ENCODE assay signal across 27 mouse cellular contexts in genomic region chr14:45378771-45379170, GRCm38 (mm10). TPM values are rescaled to one million over a fixed set of nuclear protein-coding genes. Genes with fewer than 3 reads are reported as not detected.
DNase-seq lines count a peak whose midpoint lies in the region; ATAC-seq and TF ChIP-seq lines count a peak whose summit lies in the region.
"Had no signal": no experiment of that assay in that cellular context is flagged by ENCODE, and none has a peak within 500 bp of the region (broad histone marks: within the 10 kb centered on the region; RNA-seq: fewer than 3 reads in every experiment).

No protein-coding gene starts in this region.

- H3K9ac ChIP-seq in intestine, embryonic 15.5 days, result no peak overlapping the region
- no peak overlapping the region for H3K9ac ChIP-seq in kidney, postnatal 0 days (ENCODE audit: low read depth, low read length)
- H3K9ac ChIP-seq: embryonic facial prominence, embryonic 15.5 days; forebrain, embryonic 15.5 days; heart, embryonic 15.5 days; hindbrain, embryonic 15.5 days; limb, embryonic 13.5 days; liver, embryonic 13.5 days; lung, embryonic 14.5 days; midbrain, embryonic 15.5 days; neural tube, embryonic 13.5 days had no signal

- TF ChIP-seq POLR2A in small intestine, adult 2 months (IDR thresholded peaks at IDR 0.05; ENCODE audit: low read depth, low read length), result no peak

- H3K9me3 ChIP-seq in intestine, embryonic 15.5 days, result no peaks in the 10 kb centered on the region
- no peaks in the 10 kb centered on the region for H3K9me3 ChIP-seq in kidney, postnatal 0 days (replicated peaks; ENCODE audit: low read length)
- H3K9me3 ChIP-seq: embryonic facial prominence, embryonic 15.5 days; forebrain, embryonic 15.5 days; G1E; heart, embryonic 15.5 days; hindbrain, embryonic 15.5 days; limb, embryonic 13.5 days; liver, embryonic 13.5 days; midbrain, embryonic 15.5 days; neural tube, embryonic 13.5 days had no signal

- H3K27ac ChIP-seq in intestine, embryonic 15.5 days, result peak overlapping the region; percentile 27
- H3K27ac ChIP-seq in kidney, postnatal 0 days, result peak overlapping the region; percentile 54; the same call in 1 of the 2 replicates
- H3K27ac ChIP-seq in small intestine, adult 2 months (ENCODE audit: insufficient read depth, low read depth, low read length), result peak overlapping the region; percentile 86
- H3K27ac ChIP-seq: embryonic facial prominence, embryonic 15.5 days; forebrain, embryonic 15.5 days; heart, embryonic 15.5 days; hindbrain, embryonic 15.5 days; limb, embryonic 13.5 days; liver, embryonic 13.5 days; midbrain, embryonic 15.5 days; neural tube, embryonic 13.5 days had no signal

- H3K36me3 ChIP-seq in intestine, embryonic 15.5 days, result peaks cover 11% of the 10 kb centered on the region; the same call in 1 of the 2 replicates
- H3K36me3 ChIP-seq in kidney, postnatal 0 days (ENCODE audit: insufficient read depth, low read length), result peaks cover 18% of the 10 kb centered on the region
- peaks cover 16% of the 10 kb centered on the region for H3K36me3 ChIP-seq in small intestine, adult 2 months (ENCODE audit: control insufficient read depth, insufficient read depth, low read length)

- TF ChIP-seq CTCF in kidney, postnatal 0 days (IDR thresholded peaks at IDR 0.05; ENCODE audit: low read depth), result no peak
- no peak for TF ChIP-seq CTCF in small intestine, adult 2 months (IDR thresholded peaks at IDR 0.05; ENCODE audit: extremely low read depth, insufficient read length, insufficient replicate concordance, low read depth, low read length)

- WGBS in intestine, embryonic 15.5 days, result 73% methylated on average over 3 of the region's 3 CpGs
- 40% methylated on average over 3 of the region's 3 CpGs for WGBS in kidney, postnatal 0 days
- WGBS in small intestine, adult 2 months, result 25% methylated on average over 3 of the region's 3 CpGs

- no peaks in the 10 kb centered on the region for H3K27me3 ChIP-seq in intestine, embryonic 15.5 days (replicated peaks)
- H3K27me3 ChIP-seq in kidney, postnatal 0 days (ENCODE audit: insufficient read depth, low read length), result no peaks in the 10 kb centered on the region
- H3K27me3 ChIP-seq in small intestine, adult 2 months (ENCODE audit: control insufficient read depth, insufficient read depth, low read length), result no peaks in the 10 kb centered on the region
- H3K27me3 ChIP-seq: CH12.LX; embryonic facial prominence, embryonic 15.5 days; forebrain, embryonic 15.5 days; heart, embryonic 15.5 days; hindbrain, embryonic 15.5 days; limb, embryonic 13.5 days; liver, embryonic 13.5 days; midbrain, embryonic 15.5 days; neural tube, embryonic 13.5 days had no signal

- peak; percentile 92 for ATAC-seq in intestine, embryonic 15.5 days
- no peak for ATAC-seq in kidney, postnatal 0 days (replicated peaks; ENCODE audit: low FRiP score, low read depth)
- ATAC-seq: forebrain, embryonic 15.5 days; midbrain, embryonic 15.5 days had no signal

- no peaks in the 10 kb centered on the region for H3K4me1 ChIP-seq in intestine, embryonic 15.5 days (replicated peaks)
- peaks cover 3% of the 10 kb centered on the region; the same call in 1 of the 2 replicates for H3K4me1 ChIP-seq in kidney, postnatal 0 days (replicated peaks; ENCODE audit: insufficient read depth, low read length)
- H3K4me1 ChIP-seq in small intestine, adult 2 months (ENCODE audit: control insufficient read depth, insufficient read depth, insufficient read length, low read length), result no peaks in the 10 kb centered on the region
- H3K4me1 ChIP-seq: embryonic facial prominence, embryonic 15.5 days; forebrain, embryonic 15.5 days; heart, embryonic 15.5 days; hindbrain, embryonic 15.5 days; limb, embryonic 13.5 days; liver, embryonic 13.5 days; midbrain, embryonic 15.5 days; neural tube, embryonic 13.5 days had no signal

- peak overlapping the region; percentile 7; the same call in 1 of the 2 replicates for H3K4me2 ChIP-seq in intestine, embryonic 15.5 days (replicated peaks)
- H3K4me2 ChIP-seq in kidney, postnatal 0 days (ENCODE audit: low read length), result no peak overlapping the region
- H3K4me2 ChIP-seq: embryonic facial prominence, embryonic 15.5 days; forebrain, embryonic 15.5 days; heart, embryonic 15.5 days; hindbrain, embryonic 15.5 days; limb, embryonic 13.5 days; liver, embryonic 13.5 days; lung, embryonic 14.5 days; midbrain, embryonic 15.5 days; neural tube, embryonic 13.5 days had no signal

- H3K4me3 ChIP-seq in intestine, embryonic 15.5 days (replicated peaks), result no peak overlapping the region
- H3K4me3 ChIP-seq in kidney, postnatal 0 days (replicated peaks; ENCODE audit: low read depth, low read length), result no peak overlapping the region
- H3K4me3 ChIP-seq in small intestine, adult 2 months (ENCODE audit: low read depth, low read length), result no peak overlapping the region
- H3K4me3 ChIP-seq: embryonic facial prominence, embryonic 15.5 days; forebrain, embryonic 15.5 days; heart, embryonic 15.5 days; hindbrain, embryonic 15.5 days; limb, embryonic 13.5 days; liver, embryonic 13.5 days; midbrain, embryonic 15.5 days; myocyte; neural tube, embryonic 13.5 days had no signal

- DNase-seq in kidney, adult 18-20 months, result peak; percentile 38
- DNase-seq in kidney, postnatal 0 days (ENCODE audit: low spot score), result peak; percentile 27
- no peak for DNase-seq in right cerebral cortex, adult 2 months (ENCODE audit: low spot score in 2 of 2)
- no peak for DNase-seq in urinary bladder, postnatal 36 days (ENCODE audit: low spot score in 2 of 2)
- no peak for DNase-seq in embryo, embryonic 10 days (ENCODE audit: low spot score)
- DNase-seq: adrenal gland, adult 8-10 months; B cell, adult 2 months; cerebellum, adult 11-12 months; cerebellum, postnatal 14 days; heart, postnatal 4 days; liver, embryonic 13.5 days; lung, embryonic 14.5 days; lung, postnatal 36 days; retina, postnatal 1 day; right cerebral cortex, postnatal 4 days had no signal

RNA-seq across cellular contexts. Expression of gene Gnpnat1, which starts 25.9 kb away (rescaled TPM):
- polyA plus RNA-seq in intestine, embryonic 15.5 days (2015; fragmentation: Nextera tagmentation; extraction: Ambion mirVana), result 60.0 and 69.2 TPM in 2 replicates
- 79.0 and 83.3 TPM in 2 replicates for polyA plus RNA-seq in kidney, postnatal 0 days (2015; fragmentation: Nextera tagmentation; extraction: Ambion mirVana)
- 0.79 and 1.2 TPM in 2 replicates for polyA plus RNA-seq in small intestine, adult 2 months (2012; rRNA removed)

RNA-seq across cellular contexts. Expression of gene Styx, which starts 27.9 kb away (rescaled TPM):
- 52.6 and 56.9 TPM in 2 replicates for polyA plus RNA-seq in intestine, embryonic 15.5 days (2015; fragmentation: Nextera tagmentation; extraction: Ambion mirVana)
- 79.9 and 82.3 TPM in 2 replicates for polyA plus RNA-seq in kidney, postnatal 0 days (2015; fragmentation: Nextera tagmentation; extraction: Ambion mirVana)
- polyA plus RNA-seq in small intestine, adult 2 months (2012; rRNA removed), result 5.5 and 19.3 TPM in 2 replicates

RNA-seq across cellular contexts. Expression of gene Psmc6, which starts 49.2 kb away (rescaled TPM):
- 129 and 148 TPM in 2 replicates for polyA plus RNA-seq in intestine, embryonic 15.5 days (2015; fragmentation: Nextera tagmentation; extraction: Ambion mirVana)
- polyA plus RNA-seq in kidney, postnatal 0 days (2015; fragmentation: Nextera tagmentation; extraction: Ambion mirVana), result 146 and 147 TPM in 2 replicates
- 3.3 and 4.8 TPM in 2 replicates for polyA plus RNA-seq in small intestine, adult 2 months (2012; rRNA removed)

Comparison
In these comparisons a context has a peak if more than half of its experiments do, and no peak if none do; other contexts are left out.
1. H3K27ac ChIP-seq: peak in every context shown above with its lines; median percentile 86 in small intestine, adult 2 months; 54 in kidney, postnatal 0 days; 27 in intestine, embryonic 15.5 days.
2. DNase-seq: peak in kidney, adult 18-20 months (single experiment) and kidney, postnatal 0 days (single experiment); none in right cerebral cortex, adult 2 months (0 of 2), urinary bladder, postnatal 36 days (0 of 2) and embryo, embryonic 10 days (single experiment).
3. RNA of gene Gnpnat1, which starts 25.9 kb away (polyA plus RNA-seq): 79.0 to 83.3 TPM in kidney, postnatal 0 days and 60.0 to 69.2 TPM in intestine, embryonic 15.5 days; 0.79 to 1.2 TPM in small intestine, adult 2 months; every median in the first group is over 10 times any median in the second.
4. RNA of gene Psmc6, which starts 49.2 kb away (polyA plus RNA-seq): 129 to 148 TPM in intestine, embryonic 15.5 days and 146 to 147 TPM in kidney, postnatal 0 days; 3.3 to 4.8 TPM in small intestine, adult 2 months; every median in the first group is over 10 times any median in the second.